8 mouse cellular contexts compared by ENCODE assay signal in genomic region chr9:17987606-17988005, GRCm38 (mm10).
DNase-seq lines count a peak whose midpoint lies in the region; ATAC-seq and TF ChIP-seq lines count a peak whose summit lies in the region.

No protein-coding gene starts in this region.

- no peak for TF ChIP-seq POLR2A in CH12.LX (IDR thresholded peaks at IDR 0.05; ENCODE audit: low read depth, low read length)

- dilution Hi-C loops in CH12.LX (cut with MboI; ENCODE audit: extremely low pct_ligation_motif_present, extremely low pct_unique_long_range_greater_than_20kb, low sequenced_read_pairs) = no loop called here

- TF ChIP-seq RAD21 in CH12.LX (IDR thresholded peaks at IDR 0.05; ENCODE audit: low read depth, low read length) = no peak

- no peaks in the 10 kb centered on the region for H3K4me1 ChIP-seq in lung, embryonic 14.5 days (ENCODE audit: insufficient read depth)
- H3K4me1 ChIP-seq in CH12.LX (ENCODE audit: control insufficient read depth in 1 of 2, insufficient read depth in 2 of 2) = no peaks in the 10 kb centered on the region

- ATAC-seq in lung, embryonic 14.5 days (ENCODE audit: insufficient read depth) = no peak
- 0 out of 2 replicates have a peak, but pooled peaks have one; percentile 60 for ATAC-seq in megakaryocyte, adult 5-6 weeks (ENCODE audit: poor library complexity, severe bottlenecking)

- H3K9me3 ChIP-seq in lung, embryonic 14.5 days (ENCODE audit: low read depth, low read length) = no peaks in the 10 kb centered on the region
- no peaks in the 10 kb centered on the region for H3K9me3 ChIP-seq in CH12.LX (replicated peaks; ENCODE audit: low read length)

- WGBS in lung, embryonic 14.5 days = 71% methylated on average over 5 of the region's 5 CpGs

- no peaks in the 10 kb centered on the region for H3K36me3 ChIP-seq in lung, embryonic 14.5 days (ENCODE audit: insufficient read depth)
- H3K36me3 ChIP-seq in CH12.LX (replicated peaks in 1 of 2; ENCODE audit: control insufficient read depth in 1 of 2, insufficient read depth in 1 of 2, low read length in 1 of 2) = no peaks in the 10 kb centered on the region

- in situ Hi-C loops in CH12.LX (cut with MboI; ENCODE audit: low pct_ligation_motif_present, low pct_unique_long_range_greater_than_20kb, low sequenced_read_pairs) = no loop called here

- no peak overlapping the region for H3K4me3 ChIP-seq in lung, embryonic 14.5 days (ENCODE audit: low read depth, low read length)
- H3K4me3 ChIP-seq in CH12.LX (replicated peaks in 1 of 3; ENCODE audit: low read depth in 2 of 3, low read length in 2 of 3, poor library complexity in 1 of 3) = no peak overlapping the region

- peak; percentile 64 to 72 for DNase-seq in cerebellum, postnatal 10 days
- no peak for DNase-seq in cerebellum, adult 9-10 months
- peak; percentile 28 for DNase-seq in lung, embryonic 14.5 days
- DNase-seq in lung, postnatal 25 days (ENCODE audit: low spot score) = no peak
- peak; percentile 74 for DNase-seq in CH12.LX (ENCODE audit: extremely low read depth)
- peak; percentile 54 for DNase-seq in embryo, embryonic 11 days
- no peak for DNase-seq in frontal cortex, postnatal 10 days (ENCODE audit: low spot score in 2 of 2)

- TF ChIP-seq CTCF in lung, embryonic 14.5 days (IDR thresholded peaks at IDR 0.05; ENCODE audit: low read depth) = no peak
- no peak for TF ChIP-seq CTCF in CH12.LX (conservative IDR thresholded peaks at IDR 0.05 in 1 of 2, IDR thresholded peaks at IDR 0.05 in 1 of 2; ENCODE audit: low read depth in 2 of 2, low read length in 2 of 2)

- H3K79me2 ChIP-seq in CH12.LX (replicated peaks; ENCODE audit: control insufficient read depth, extremely low read depth, insufficient read depth, poor library complexity, severe bottlenecking) = no peaks in the 10 kb centered on the region

- no peak overlapping the region for H3K4me2 ChIP-seq in lung, embryonic 14.5 days
- no peak overlapping the region for H3K4me2 ChIP-seq in CH12.LX (ENCODE audit: insufficient read depth, low read depth, poor library complexity, severe bottlenecking)

- no peak for TF ChIP-seq EP300 in CH12.LX (IDR thresholded peaks at IDR 0.05; ENCODE audit: low read length)

- H3K27ac ChIP-seq in lung, embryonic 14.5 days (ENCODE audit: low read depth) = no peak overlapping the region
- no peak overlapping the region for H3K27ac ChIP-seq in CH12.LX (ENCODE audit: insufficient read depth, low read depth)

- H3K9ac ChIP-seq in lung, embryonic 14.5 days = no peak overlapping the region
- H3K9ac ChIP-seq in CH12.LX (ENCODE audit: insufficient read depth, low read depth) = no peak overlapping the region

- no peaks in the 10 kb centered on the region for H3K27me3 ChIP-seq in lung, embryonic 14.5 days (ENCODE audit: insufficient read depth, low read length)
- no peaks in the 10 kb centered on the region for H3K27me3 ChIP-seq in CH12.LX (replicated peaks)

TF ChIP-seq in CH12.LX, 34 proteins besides CTCF, POLR2A, EP300 and RAD21:
- TF ChIP-seq ETS1 (conservative IDR thresholded peaks at IDR 0.05; ENCODE audit: low read depth, low read length) (no peak), ZNF384 (IDR thresholded peaks at IDR 0.05; ENCODE audit: low read depth, low read length) (no peak), MEF2A (IDR thresholded peaks at IDR 0.05; ENCODE audit: borderline replicate concordance, low read depth, low read length) (no peak), E2F4 (IDR thresholded peaks at IDR 0.05; ENCODE audit: insufficient replicate concordance, low read depth, low read length) (no peak), MXI1 (IDR thresholded peaks at IDR 0.05; ENCODE audit: low read depth, low read length) (no peak), UBTF (IDR thresholded peaks at IDR 0.05; ENCODE audit: low read depth, low read length) (no peak), JUND (conservative IDR thresholded peaks at IDR 0.05; ENCODE audit: low read depth, low read length) (no peak), BHLHE40 (IDR thresholded peaks at IDR 0.05; ENCODE audit: low read depth, low read length) (no peak)

Comparison
In these comparisons a context has a peak if more than half of its experiments do, and no peak if none do; other contexts are left out.
1. DNase-seq: peak in cerebellum, postnatal 10 days (2 of 2), lung, embryonic 14.5 days (single experiment), CH12.LX (single experiment) and embryo, embryonic 11 days (single experiment); none in cerebellum, adult 9-10 months (single experiment), lung, postnatal 25 days (single experiment) and frontal cortex, postnatal 10 days (0 of 2).